Mouse (Mus musculus) left cerebral cortex, postnatal 36 days (tissue): ENCODE measurements at regions not wholly inside any gene's neighbourhood (a gene's known extent, or its start where the extent isn't known, plus 50 kb on each side); places are given as distances from the start of the nearest gene placed in this dataset.

Experiments used
- DNase-seq, 2 experiments: peaks; one replicate each; pipeline ENCODE4 v3.0.0; 2021 to 2022; ENCODE audit warnings: low spot score in 2 of 2, mixed read lengths in 1 of 2
- intact Hi-C: fragments of 180-260 bp; cut with DNase I; formaldehyde crosslinking; loops from one replicate; pipeline ENCODE4 v1.15.1; 2025

DNA sequence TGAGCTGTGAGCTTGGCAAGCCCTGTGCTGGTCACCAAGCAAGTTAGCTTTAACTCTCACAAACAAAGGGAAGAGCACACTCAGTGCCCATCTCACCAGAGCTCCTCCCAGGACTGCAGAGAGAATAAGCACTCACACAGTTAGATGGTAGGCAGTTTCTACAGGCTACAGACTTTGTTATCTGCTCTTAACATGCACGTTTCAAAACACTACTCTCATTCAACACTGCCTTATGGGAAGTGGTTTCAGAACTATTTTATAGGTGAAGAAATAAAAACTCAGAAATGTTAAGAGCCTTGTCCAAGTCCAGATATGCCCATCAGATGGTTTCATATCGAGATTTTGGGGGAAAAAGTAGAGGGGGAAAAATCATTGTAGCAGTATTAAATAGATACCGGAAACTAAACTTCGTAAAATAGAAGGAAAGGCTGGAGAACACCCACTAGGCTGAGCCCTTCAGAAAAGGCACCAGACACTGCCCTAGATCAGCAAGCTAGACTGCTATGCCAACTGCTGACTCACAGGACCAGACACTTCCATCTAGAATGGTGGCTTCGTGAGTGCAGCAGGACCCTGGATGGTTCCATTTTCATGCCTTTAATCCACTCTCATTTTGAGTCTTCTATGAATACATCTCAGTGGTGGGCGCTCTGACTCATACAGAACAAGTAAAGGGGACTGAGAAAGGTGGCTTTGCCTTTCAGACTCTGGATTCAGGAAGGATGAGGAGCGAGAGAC lies 51.3 kb upstream of the Serbp1 start:
- intact Hi-C loops = loop anchor here (5.0 kb wide), 1 partner anchor 141 kb away; no protein-coding TSS in a partner anchor
- no peak for DNase-seq

- intact Hi-C loops = loop anchor here (5.0 kb wide), 1 partner anchor 143 kb away; no protein-coding TSS in a partner anchor
- DNase-seq = no peak
These were observed 53.3 kb upstream of the Serbp1 start for GRCm38 (mm10) chr6:67184662-67185061.

DNA sequence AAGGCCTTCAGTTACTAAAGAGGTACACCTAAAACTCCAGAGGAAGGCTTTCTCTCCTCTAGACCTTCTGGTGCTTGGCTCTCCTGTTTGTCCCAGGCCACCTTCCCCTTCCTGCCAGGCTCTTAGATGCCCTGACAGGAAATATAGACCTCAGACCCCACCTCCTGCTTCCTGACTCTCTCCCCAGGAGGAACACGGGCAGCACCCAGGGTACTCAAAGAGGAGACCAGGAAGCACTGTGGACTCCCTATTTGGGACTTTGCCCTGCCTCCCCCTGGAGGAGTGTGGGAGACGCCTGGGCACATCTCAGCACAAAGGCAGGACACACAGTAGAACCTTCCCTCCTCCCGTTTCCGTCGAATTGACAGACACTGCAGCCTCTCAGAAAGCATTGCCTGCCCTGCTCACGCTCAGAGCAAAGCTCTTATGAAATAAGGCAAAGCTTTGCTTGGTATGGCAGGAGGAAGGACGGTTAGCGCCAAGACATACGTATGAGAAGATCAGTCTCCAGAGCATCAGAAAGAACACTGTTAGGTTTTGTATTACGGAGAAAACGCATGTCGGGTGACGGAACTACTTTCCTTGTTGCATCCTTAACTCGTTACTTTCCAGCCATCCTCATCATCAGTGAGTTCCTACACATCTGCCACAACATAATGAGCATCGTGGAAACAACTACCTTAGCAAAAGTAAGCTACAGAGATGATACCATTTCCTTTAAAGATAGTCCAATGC lies 54.3 kb upstream of the Serbp1 start:
- no peak for DNase-seq
- intact Hi-C loops = no loop called here

- intact Hi-C loops = no loop called here
- no peak for DNase-seq
These were observed 55.5 kb upstream of the Serbp1 start for GRCm38 (mm10) chr6:67182453-67182852.

DNA sequence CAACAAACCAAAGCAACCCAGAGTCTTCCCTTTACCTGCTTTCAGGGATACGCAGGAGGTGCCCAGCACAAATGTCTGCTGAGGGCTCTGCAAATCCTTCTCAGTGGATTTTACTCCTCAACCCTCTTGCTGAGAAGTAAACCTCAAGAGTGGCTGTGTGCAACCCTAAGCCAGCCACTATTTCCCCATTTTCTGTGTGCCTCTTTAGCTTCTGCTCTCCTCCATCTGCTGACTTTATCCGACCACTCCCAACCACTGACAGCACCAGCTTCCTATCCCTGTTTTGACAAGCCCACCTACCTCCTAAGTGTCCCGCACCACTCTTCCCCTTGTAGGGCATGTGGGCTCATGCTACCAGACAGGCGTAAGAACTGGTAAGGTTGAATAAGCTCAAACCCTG lies 56.5 kb upstream of the Serbp1 start:
- intact Hi-C loops = no loop called here

DNA sequence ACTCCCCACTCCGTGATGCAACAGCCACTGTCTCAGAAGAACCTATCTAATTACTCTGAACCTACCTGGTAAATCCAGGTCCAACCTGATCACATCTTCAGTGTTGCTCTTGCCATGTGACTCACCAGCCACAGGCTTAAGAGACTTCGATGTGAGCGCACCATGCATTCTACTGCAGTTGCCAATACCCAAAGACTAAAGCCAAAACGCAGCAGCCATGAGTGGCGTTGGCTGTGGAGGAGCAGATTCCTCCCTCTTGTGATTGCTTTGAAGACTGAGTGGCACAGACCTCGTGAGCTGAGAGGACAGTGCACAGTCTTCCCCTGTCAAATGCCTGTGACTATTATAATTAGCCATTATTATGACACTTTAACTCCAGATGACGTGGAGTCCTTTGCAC lies 58.6 kb upstream of the Serbp1 start:
- DNase-seq = no peak
- intact Hi-C loops = loop anchor here (10.0 kb wide), 1 partner anchor 255 kb away; no protein-coding TSS in a partner anchor

More for the DNA sequence above, 56.5 kb upstream of the Serbp1 start:
- no peak for DNase-seq

DNA sequence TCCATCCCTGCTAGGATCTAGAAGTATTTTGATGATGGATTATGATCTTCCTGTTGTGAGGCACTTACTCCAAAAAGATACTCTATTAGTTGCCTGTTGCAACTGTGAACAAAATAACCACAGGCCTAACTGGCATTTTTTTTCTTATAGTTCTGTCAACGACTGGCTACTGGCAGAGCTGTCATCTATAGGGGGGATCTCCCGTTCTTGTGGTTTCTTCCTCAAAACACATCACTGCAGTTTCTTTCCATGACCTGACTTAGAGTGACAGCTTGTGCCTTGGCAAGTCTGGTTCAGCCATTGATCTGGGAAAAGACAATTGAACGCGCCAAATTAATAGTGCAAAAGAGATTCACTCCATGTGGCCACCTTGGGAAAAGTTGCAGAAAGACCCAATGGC lies 59.4 kb upstream of the Serbp1 start:
- intact Hi-C loops = loop anchor here (10.0 kb wide), 1 partner anchor 256 kb away; no protein-coding TSS in a partner anchor

GRCm38 (mm10) chr6:67178101-67178500 lies 59.9 kb upstream of the Serbp1 start:
- DNase-seq = no peak
- intact Hi-C loops = loop anchor here (10.0 kb wide), 1 partner anchor 257 kb away; no protein-coding TSS in a partner anchor

More for the DNA sequence above, 59.4 kb upstream of the Serbp1 start:
- DNase-seq = no peak

- intact Hi-C loops = loop anchor here (2.0 to 10.0 kb wide), 3 partner anchors 97 to 264 kb away; no protein-coding TSS in a partner anchor
- no peak for DNase-seq
These were observed 67.4 kb upstream of the Serbp1 start for GRCm38 (mm10) chr6:67170674-67170946.

GRCm38 (mm10) chr6:67169873-67170673 lies 67.9 kb upstream of the Serbp1 start:
- intact Hi-C loops = loop anchor here (2.0 to 10.0 kb wide), 3 partner anchors 97 to 265 kb away; no protein-coding TSS in a partner anchor
- peak in 1 of 2 experiments; percentile 29 for DNase-seq

DNA sequence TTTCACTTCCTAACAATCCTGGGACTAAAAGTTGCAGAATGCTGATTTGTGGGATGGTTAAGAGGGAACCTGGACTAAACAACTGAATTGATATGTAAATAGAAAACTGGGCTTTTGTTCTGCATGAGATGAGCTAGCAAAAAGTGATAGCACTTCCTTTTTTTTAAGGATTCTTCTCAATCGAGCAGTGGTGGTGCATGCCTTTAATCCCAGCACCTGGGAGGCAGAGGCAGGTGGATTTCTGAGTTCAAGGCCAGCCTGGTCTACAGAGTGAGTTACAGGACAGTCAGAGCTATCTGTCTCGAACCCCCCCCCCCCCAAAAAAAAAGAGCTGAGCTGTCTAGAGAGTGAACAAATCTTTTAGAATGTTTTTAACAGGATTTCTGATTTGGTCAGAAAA lies 69.2 kb upstream of the Serbp1 start:
- DNase-seq = no peak
- intact Hi-C loops = no loop called here

DNA sequence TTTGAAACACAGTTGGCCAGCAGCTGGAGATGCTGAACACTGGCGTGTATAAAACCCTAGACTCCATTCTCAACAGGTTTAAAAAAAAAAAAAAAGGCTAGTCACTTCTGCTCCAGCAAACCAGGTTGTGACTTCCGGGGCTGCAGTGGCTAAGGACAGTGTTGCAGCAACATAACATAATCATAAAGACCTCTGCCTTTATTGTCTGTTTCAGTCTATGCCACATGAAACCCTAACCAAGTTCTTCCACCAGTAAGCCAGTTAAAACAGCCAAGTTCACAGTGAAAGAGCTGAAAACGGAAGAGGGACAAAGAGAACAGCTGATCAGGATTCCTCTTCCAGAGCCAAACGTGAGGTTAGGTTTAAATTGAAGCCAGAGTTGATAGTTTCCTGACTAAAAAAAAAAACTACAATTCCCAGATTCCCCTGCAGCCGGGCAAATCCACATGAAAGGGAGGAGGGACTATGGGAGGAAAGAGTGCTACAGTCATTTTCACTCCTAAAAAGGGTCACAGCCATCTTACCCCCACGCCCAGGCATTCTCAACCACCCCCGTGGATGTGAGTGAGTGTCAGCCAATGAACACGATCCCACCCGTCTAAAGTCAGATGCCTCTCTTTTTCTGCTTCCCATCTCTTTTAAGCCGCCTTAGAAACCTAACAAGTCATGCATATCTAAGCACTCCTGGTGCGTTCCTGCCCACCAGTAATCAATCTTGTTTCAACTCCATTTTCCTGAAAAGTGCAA lies 69.8 kb upstream of the Serbp1 start:
- DNase-seq = peak; percentile 37 to 48
- intact Hi-C loops = no loop called here

- intact Hi-C loops = no loop called here
- DNase-seq = no peak
These were observed 72.9 kb upstream of the Serbp1 start for GRCm38 (mm10) chr6:67165091-67165490.

- intact Hi-C loops = no loop called here
- no peak for DNase-seq
These were observed 74.0 kb upstream of the Serbp1 start for GRCm38 (mm10) chr6:67163947-67164346.

- DNase-seq = no peak
- intact Hi-C loops = no loop called here
These were observed 75.2 kb upstream of the Serbp1 start for GRCm38 (mm10) chr6:67162814-67163213.

- DNase-seq = no peak
- intact Hi-C loops = no loop called here
These were observed 76.4 kb upstream of the Serbp1 start for GRCm38 (mm10) chr6:67161610-67162009.

- intact Hi-C loops = no loop called here
- DNase-seq = no peak
These were observed 77.4 kb upstream of the Serbp1 start for GRCm38 (mm10) chr6:67160564-67160963.

GRCm38 (mm10) chr6:67159726-67160523 lies 78.1 kb upstream of the Serbp1 start:
- no peak for DNase-seq
- intact Hi-C loops = loop anchor here (2.0 to 5.0 kb wide), 3 partner anchors 123 to 323 kb away; partner anchors contain the start of gene Gadd45a
